Mouse (Mus musculus): ENCODE data around the gene Usp33.

GRCm38 (mm10) chr3:152305080-152305479 lies 41.2 kb upstream of the Usp33 start:
- TF ChIP-seq CTCF (IDR thresholded peaks at IDR 0.05; ENCODE audit: low read depth, low read length) (no peak), POLR2A (IDR thresholded peaks at IDR 0.05; ENCODE audit: extremely low read depth, insufficient read depth, low read length) (no peak)
